Mouse (Mus musculus): ENCODE measurements around the gene Cenpp.

DNA sequence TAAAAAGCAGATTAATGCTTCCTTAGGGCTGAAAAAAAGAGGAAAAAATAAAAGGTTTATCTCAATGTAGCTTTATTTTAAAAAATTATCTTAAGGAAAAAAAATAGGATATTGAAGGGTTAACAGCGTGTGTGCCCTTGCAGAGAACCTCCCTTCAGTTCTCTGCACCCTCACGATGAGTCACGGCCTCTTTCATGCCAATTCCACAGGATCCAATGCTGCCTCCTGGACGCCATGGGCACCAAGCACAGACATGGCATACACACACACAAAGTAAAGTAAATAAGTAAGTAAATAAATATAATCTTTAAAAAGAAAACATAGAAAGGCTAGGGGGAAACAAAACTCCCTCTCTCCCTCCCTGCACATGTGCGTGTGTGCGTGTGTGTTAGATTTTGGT lies 9.9 kb downstream of the Cenpp start:
- TF ChIP-seq CTCF (IDR thresholded peaks at IDR 0.05; ENCODE audit: extremely low read depth, insufficient read depth, insufficient read length, insufficient replicate concordance) (no peak), POLR2A (IDR thresholded peaks at IDR 0.05; ENCODE audit: low read depth, low read length) (no peak)

Measured in spleen, adult 2 months (tissue).